Mouse (Mus musculus): ENCODE data around the gene Vti1a. TPM values are rescaled to one million over a fixed set of nuclear protein-coding genes. Genes with fewer than 3 reads are reported as not detected.

The Vti1a gene
- polyA plus RNA-seq, 1 experiment from 2014 or later, result 26.7 TPM

- H3K9me3 ChIP-seq (ENCODE audit: control insufficient read depth, low read length), result no peaks in the 10 kb centered on the region
- no peak overlapping the region for H3K4me2 ChIP-seq (ENCODE audit: low read depth, low read length)
- WGBS, result 84% methylated on average over 8 of the region's 8 CpGs
- H3K27me3 ChIP-seq (ENCODE audit: control insufficient read depth, insufficient read depth, low read depth, low read length), result no peaks in the 10 kb centered on the region
- H3K27ac ChIP-seq (ENCODE audit: low read length), result no peak overlapping the region
- H3K4me3 ChIP-seq (ENCODE audit: low read length), result no peak overlapping the region
- peaks cover 10% of the 10 kb centered on the region for H3K4me1 ChIP-seq (replicated peaks; ENCODE audit: control insufficient read depth, insufficient read depth, low read length)
- H3K36me3 ChIP-seq (ENCODE audit: control insufficient read depth, insufficient read depth, low read length), result no peaks in the 10 kb centered on the region
- ATAC-seq (ENCODE audit: low read depth), result no peak
- H3K9ac ChIP-seq (ENCODE audit: low read length), result no peak overlapping the region
These were observed 264.1 kb downstream of the Vti1a start for GRCm38 (mm10) chr19:55580152-55580551.

- Histone ChIP-seq H3K4me2 (ENCODE audit: low read depth, low read length) (no peak overlapping the region), H3K4me1 (replicated peaks; ENCODE audit: control insufficient read depth, insufficient read depth, low read length) (peaks cover 10% of the 10 kb centered on the region), H3K36me3 (ENCODE audit: control insufficient read depth, insufficient read depth, low read length) (no peaks in the 10 kb centered on the region), H3K9ac (ENCODE audit: low read length) (no peak overlapping the region), H3K9me3 (ENCODE audit: control insufficient read depth, low read length) (no peaks in the 10 kb centered on the region), H3K4me3 (ENCODE audit: low read length) (no peak overlapping the region), H3K27ac (ENCODE audit: low read length) (no peak overlapping the region), H3K27me3 (ENCODE audit: control insufficient read depth, insufficient read depth, low read depth, low read length) (no peaks in the 10 kb centered on the region)
- ATAC-seq (ENCODE audit: low read depth), result no peak
- WGBS, result 79% methylated on average over 6 of the region's 6 CpGs
These were observed 264.6 kb downstream of the Vti1a start for GRCm38 (mm10) chr19:55580667-55581066.

GRCm38 (mm10) chr19:55582896-55583653 lies 267.0 kb downstream of the Vti1a start:
- ATAC-seq (ENCODE audit: low read depth), result no peak
- 28% methylated on average over 14 of the region's 16 CpGs for WGBS
- no peak overlapping the region for H3K9ac ChIP-seq (ENCODE audit: low read length)
- H3K4me1 ChIP-seq (replicated peaks; ENCODE audit: control insufficient read depth, insufficient read depth, low read length), result peaks cover 7% of the 10 kb centered on the region
- H3K27me3 ChIP-seq (ENCODE audit: control insufficient read depth, insufficient read depth, low read depth, low read length), result no peaks in the 10 kb centered on the region
- no peak overlapping the region for H3K4me3 ChIP-seq (ENCODE audit: low read length)
- no peaks in the 10 kb centered on the region for H3K9me3 ChIP-seq (ENCODE audit: control insufficient read depth, low read length)
- H3K4me2 ChIP-seq (ENCODE audit: low read depth, low read length), result no peak overlapping the region
- no peak overlapping the region for H3K27ac ChIP-seq (ENCODE audit: low read length)
- H3K36me3 ChIP-seq (ENCODE audit: control insufficient read depth, insufficient read depth, low read length), result no peaks in the 10 kb centered on the region

- H3K4me3 ChIP-seq (ENCODE audit: low read length), result no peak overlapping the region
- WGBS, result 58% methylated on average over 18 of the region's 18 CpGs
- no peaks in the 10 kb centered on the region for H3K27me3 ChIP-seq (ENCODE audit: control insufficient read depth, insufficient read depth, low read depth, low read length)
- H3K9ac ChIP-seq (ENCODE audit: low read length), result no peak overlapping the region
- no peak for ATAC-seq (ENCODE audit: low read depth)
- H3K9me3 ChIP-seq (ENCODE audit: control insufficient read depth, low read length), result no peaks in the 10 kb centered on the region
- no peak overlapping the region for H3K4me2 ChIP-seq (ENCODE audit: low read depth, low read length)
- H3K27ac ChIP-seq (ENCODE audit: low read length), result no peak overlapping the region
- H3K4me1 ChIP-seq (replicated peaks; ENCODE audit: control insufficient read depth, insufficient read depth, low read length), result peaks cover 2% of the 10 kb centered on the region
- no peaks in the 10 kb centered on the region for H3K36me3 ChIP-seq (ENCODE audit: control insufficient read depth, insufficient read depth, low read length)
These were observed 269.5 kb downstream of the Vti1a start for GRCm38 (mm10) chr19:55585270-55586224.

- Histone ChIP-seq H3K27ac (ENCODE audit: low read length) (no peak overlapping the region), H3K9me3 (ENCODE audit: control insufficient read depth, low read length) (no peaks in the 10 kb centered on the region), H3K4me2 (ENCODE audit: low read depth, low read length) (no peak overlapping the region), H3K4me3 (ENCODE audit: low read length) (no peak overlapping the region), H3K9ac (ENCODE audit: low read length) (no peak overlapping the region), H3K4me1 (replicated peaks; ENCODE audit: control insufficient read depth, insufficient read depth, low read length) (peaks cover 4% of the 10 kb centered on the region), H3K27me3 (ENCODE audit: control insufficient read depth, insufficient read depth, low read depth, low read length) (no peaks in the 10 kb centered on the region), H3K36me3 (ENCODE audit: control insufficient read depth, insufficient read depth, low read length) (no peaks in the 10 kb centered on the region)
- 78% methylated on average over 14 of the region's 14 CpGs for WGBS
- no peak for ATAC-seq (ENCODE audit: low read depth)
These were observed 271.7 kb downstream of the Vti1a start for GRCm38 (mm10) chr19:55587638-55588421.

- ATAC-seq (ENCODE audit: low read depth), result no peak
- H3K36me3 ChIP-seq (ENCODE audit: control insufficient read depth, insufficient read depth, low read length), result no peaks in the 10 kb centered on the region
- 52% methylated on average over 16 of the region's 16 CpGs for WGBS
These were observed 273.1 kb downstream of the Vti1a start for GRCm38 (mm10) chr19:55588948-55589896.

GRCm38 (mm10) chr19:55592876-55593691 lies 277.0 kb downstream of the Vti1a start:
- H3K9ac ChIP-seq (ENCODE audit: low read length), result no peak overlapping the region; the same call in 1 of the 2 replicates

More at GRCm38 (mm10) chr19:55588948-55589896, 273.1 kb downstream of the Vti1a start:
- H3K4me3 ChIP-seq (ENCODE audit: low read length), result no peak overlapping the region
- peaks cover 11% of the 10 kb centered on the region for H3K4me1 ChIP-seq (replicated peaks; ENCODE audit: control insufficient read depth, insufficient read depth, low read length)
- H3K27ac ChIP-seq (ENCODE audit: low read length), result no peak overlapping the region
- H3K9me3 ChIP-seq (ENCODE audit: control insufficient read depth, low read length), result no peaks in the 10 kb centered on the region
- no peak overlapping the region for H3K4me2 ChIP-seq (ENCODE audit: low read depth, low read length)
- no peak overlapping the region for H3K9ac ChIP-seq (ENCODE audit: low read length)
- no peaks in the 10 kb centered on the region for H3K27me3 ChIP-seq (ENCODE audit: control insufficient read depth, insufficient read depth, low read depth, low read length)

More at GRCm38 (mm10) chr19:55592876-55593691, 277.0 kb downstream of the Vti1a start:
- peak overlapping the region; percentile 32 for H3K4me2 ChIP-seq (ENCODE audit: low read depth, low read length)
- 34% methylated on average over 26 of the region's 26 CpGs for WGBS
- peaks cover 31% of the 10 kb centered on the region for H3K4me1 ChIP-seq (replicated peaks; ENCODE audit: control insufficient read depth, insufficient read depth, low read length)
- ATAC-seq (ENCODE audit: low read depth), result peak; percentile 56
- no peak overlapping the region for H3K4me3 ChIP-seq (ENCODE audit: low read length)
- H3K27ac ChIP-seq (ENCODE audit: low read length), result no peak overlapping the region
- no peaks in the 10 kb centered on the region for H3K27me3 ChIP-seq (ENCODE audit: control insufficient read depth, insufficient read depth, low read depth, low read length)
- no peaks in the 10 kb centered on the region for H3K9me3 ChIP-seq (ENCODE audit: control insufficient read depth, low read length)
- no peaks in the 10 kb centered on the region for H3K36me3 ChIP-seq (ENCODE audit: control insufficient read depth, insufficient read depth, low read length)
